Mouse (Mus musculus) layer of hippocampus, adult 2 months (tissue): ENCODE measurements around the gene Prnp. TPM values are rescaled to one million over a fixed set of nuclear protein-coding genes. Genes with fewer than 3 reads are reported as not detected.
A peak's percentile ranks its signal among the peaks of the same experiment; 100 is the strongest.

Experiments used
- DNase-seq, 2 experiments: peaks; one replicate each; pipeline ENCODE4 v3.0.0; 2022; ENCODE audit warnings: low spot score in 2 of 2
- H3K27ac ChIP-seq: fragments of 200-600 bp; 2 replicates; pipeline ENCODE4 v1.8.1; 2022
- H3K4me3 ChIP-seq: fragments of 200-600 bp; 2 replicates; pipeline ENCODE4 v1.8.1; 2022; ENCODE audit warnings: mild to moderate bottlenecking
- CTCF ChIP-seq: fragments of 200-600 bp; conservative IDR thresholded peaks from 2 replicates; pipeline ENCODE4 v1.8.1; 2022; ENCODE audit warnings: antibody characterized with exemption, mild to moderate bottlenecking, moderate library complexity
- total RNA-seq, 2 experiments: library from RNA; stranded (reverse); gene quantifications; 2 replicates each; pipeline ENCODE4 v1.2.3; 2021

The Prnp gene
- total RNA-seq, 2 experiments from 2014 or later, result 984 to 990 TPM

- Histone ChIP-seq H3K4me3 (peak overlapping the region; percentile 87), H3K27ac (peak overlapping the region; percentile 98)
- no peak for DNase-seq
- no peak for TF ChIP-seq CTCF
These were observed 1.1 kb downstream of the Prnp start for GRCm38 (mm10) chr2:131910847-131911246.

GRCm38 (mm10) chr2:131911341-131911740 is 1.6 kb downstream of the Prnp start:
- TF ChIP-seq CTCF, result no peak
- H3K27ac ChIP-seq, result peak overlapping the region; percentile 98
- DNase-seq, result no peak
- peak overlapping the region; percentile 87 for H3K4me3 ChIP-seq

DNA sequence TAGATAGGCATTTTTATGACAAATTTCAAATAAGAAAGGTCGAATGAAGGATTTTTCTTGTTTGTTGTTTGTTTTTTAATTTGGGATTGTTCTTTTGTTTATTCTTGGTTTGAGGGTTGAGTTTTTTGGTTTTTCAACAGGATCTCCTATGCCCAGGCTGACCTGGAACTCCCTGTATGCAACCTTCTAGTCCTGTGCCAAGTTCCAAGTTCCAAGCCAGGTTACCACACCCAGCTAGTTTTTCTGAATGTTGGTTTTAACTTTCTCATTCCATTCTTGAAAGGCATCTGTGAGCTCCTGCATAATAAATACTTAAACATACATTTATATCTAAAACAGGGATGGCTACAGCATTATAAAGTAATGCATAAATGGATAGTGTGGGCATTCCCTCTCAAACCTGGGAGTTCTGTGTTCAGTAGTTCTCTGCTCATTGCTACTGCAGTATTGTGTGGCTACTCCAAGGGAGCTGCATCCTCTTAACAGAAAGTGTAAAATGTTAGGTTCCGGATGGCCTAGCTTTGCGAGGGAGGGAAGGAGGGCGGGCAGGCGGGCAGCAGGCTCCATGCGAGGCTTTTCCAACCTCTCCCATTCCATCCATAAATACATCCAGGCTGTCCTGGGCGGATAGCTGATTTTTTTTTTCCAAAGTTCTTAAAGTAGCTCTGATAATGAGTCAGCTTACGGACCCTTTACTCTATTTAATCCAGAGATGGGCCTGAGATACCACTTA is 3.0 kb downstream of the Prnp start:
- H3K27ac ChIP-seq, result peak overlapping the region; percentile 98
- DNase-seq, result no peak
- peak overlapping the region; percentile 87 for H3K4me3 ChIP-seq
- no peak for TF ChIP-seq CTCF

DNA sequence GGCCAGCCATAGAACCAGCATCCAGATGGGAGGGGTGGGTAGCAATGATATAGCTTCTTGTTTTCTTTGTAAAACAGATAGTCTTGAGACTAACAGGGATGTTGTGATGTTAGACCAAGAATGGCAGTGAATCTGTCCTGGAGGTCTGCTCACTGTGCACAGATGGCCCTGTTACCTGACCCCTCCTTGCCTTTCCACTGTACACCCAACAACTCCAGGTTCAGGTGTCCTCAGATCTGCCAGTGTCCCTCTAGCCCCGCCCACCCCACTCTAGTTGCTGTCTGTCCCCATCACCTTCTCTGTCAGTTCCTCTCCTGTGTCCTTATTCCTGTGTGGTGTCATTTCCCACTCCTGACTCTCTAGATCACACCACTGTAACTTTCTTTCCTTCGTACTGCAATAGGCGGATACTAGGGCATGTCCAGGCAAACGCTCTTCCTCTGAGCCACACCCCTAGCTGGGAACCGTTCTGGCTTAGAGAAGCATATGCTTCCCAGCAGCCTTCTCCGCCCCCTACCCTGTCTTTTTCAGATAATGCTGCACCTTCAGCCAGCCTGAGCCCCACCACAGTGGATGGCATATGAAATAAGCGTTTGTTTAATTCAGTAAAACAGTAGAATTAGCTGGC is 22.7 kb downstream of the Prnp start:
- no peak for DNase-seq
- no peak for TF ChIP-seq CTCF
- Histone ChIP-seq H3K4me3 (no peak overlapping the region; the same call in 1 of the 2 replicates), H3K27ac (peak overlapping the region; percentile 85)

GRCm38 (mm10) chr2:131933013-131933412 is 23.3 kb downstream of the Prnp start:
- no peak for TF ChIP-seq CTCF
- Histone ChIP-seq H3K4me3 (peak overlapping the region; percentile 6; the same call in 1 of the 2 replicates), H3K27ac (peak overlapping the region; percentile 85)
- no peak for DNase-seq

DNA sequence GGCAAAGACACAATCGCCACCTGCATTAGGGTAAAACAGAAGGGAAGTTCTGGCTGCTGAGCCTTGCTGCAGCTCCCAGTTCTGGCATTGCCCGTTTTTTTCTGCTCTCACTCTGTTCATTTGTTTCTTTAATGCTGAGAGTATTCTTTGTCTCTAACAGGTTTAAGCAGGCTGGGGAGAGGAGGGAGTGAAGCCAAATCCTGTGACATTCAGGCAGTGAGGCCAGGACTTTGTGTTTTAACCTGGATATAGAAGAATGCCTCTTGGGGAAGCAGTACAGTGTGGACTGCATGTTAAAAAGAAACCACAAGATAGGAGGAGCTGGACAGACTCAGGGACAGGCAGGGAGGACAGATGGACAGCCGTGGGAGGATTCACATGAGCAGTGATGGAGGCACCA is 23.9 kb downstream of the Prnp start:
- Histone ChIP-seq H3K27ac (peak overlapping the region; percentile 85), H3K4me3 (peak overlapping the region; percentile 6; the same call in 1 of the 2 replicates)
- TF ChIP-seq CTCF, result no peak
- DNase-seq, result no peak

DNA sequence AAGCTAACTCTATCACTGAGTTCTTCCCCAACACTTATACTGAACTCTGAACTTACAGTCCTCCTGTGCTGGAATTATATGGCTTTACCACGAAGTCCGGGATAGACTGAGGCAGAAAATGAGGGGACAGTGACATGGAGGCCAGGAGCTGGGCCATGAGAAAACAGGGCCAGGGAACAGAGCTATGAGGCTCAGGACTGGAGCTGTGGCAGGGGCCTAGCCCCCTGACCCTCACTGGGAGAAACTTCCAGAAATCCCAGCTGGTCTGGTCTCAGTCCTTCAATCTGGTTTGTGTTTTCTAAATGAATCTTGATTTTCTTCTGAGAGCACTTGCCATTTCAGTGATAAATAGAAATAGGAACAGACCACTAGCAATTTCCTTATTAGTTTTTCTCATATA is 24.5 kb downstream of the Prnp start:
- DNase-seq, result no peak
- no peak overlapping the region for H3K4me3 ChIP-seq
- peak overlapping the region; percentile 85 for H3K27ac ChIP-seq
- TF ChIP-seq CTCF, result no peak

- peak; percentile 59 for TF ChIP-seq CTCF
- no peak for DNase-seq
- Histone ChIP-seq H3K4me3 (no peak overlapping the region), H3K27ac (peak overlapping the region; percentile 85)
These were observed 25.8 kb downstream of the Prnp start for GRCm38 (mm10) chr2:131935390-131936105.

GRCm38 (mm10) chr2:131936410-131936809 is 26.7 kb downstream of the Prnp start:
- no peak for DNase-seq
- Histone ChIP-seq H3K27ac (no peak overlapping the region), H3K4me3 (no peak overlapping the region)
- TF ChIP-seq CTCF, result no peak

GRCm38 (mm10) chr2:131939404-131940111 is 29.8 kb downstream of the Prnp start:
- peak; percentile 87 for TF ChIP-seq CTCF
- peak; percentile 50 to 70 for DNase-seq
- Histone ChIP-seq H3K27ac (peak overlapping the region; percentile 6; the same call in 1 of the 2 replicates), H3K4me3 (no peak overlapping the region)

GRCm38 (mm10) chr2:131940506-131940905 is 30.8 kb downstream of the Prnp start:
- DNase-seq, result peak in 1 of 2 experiments; percentile 5
- Histone ChIP-seq H3K27ac (no peak overlapping the region), H3K4me3 (no peak overlapping the region)
- TF ChIP-seq CTCF, result no peak

- no peak for TF ChIP-seq CTCF
- peak in 1 of 2 experiments; percentile 6 for DNase-seq
- H3K4me3 ChIP-seq, result no peak overlapping the region
These were observed 31.8 kb downstream of the Prnp start for GRCm38 (mm10) chr2:131941501-131941900.

More at GRCm38 (mm10) chr2:131941501-131941900, 31.8 kb downstream of the Prnp start:
- no peak overlapping the region for H3K27ac ChIP-seq
